Mouse (Mus musculus): ENCODE data around the gene Hsh2d.

The Hsh2d gene

DNA sequence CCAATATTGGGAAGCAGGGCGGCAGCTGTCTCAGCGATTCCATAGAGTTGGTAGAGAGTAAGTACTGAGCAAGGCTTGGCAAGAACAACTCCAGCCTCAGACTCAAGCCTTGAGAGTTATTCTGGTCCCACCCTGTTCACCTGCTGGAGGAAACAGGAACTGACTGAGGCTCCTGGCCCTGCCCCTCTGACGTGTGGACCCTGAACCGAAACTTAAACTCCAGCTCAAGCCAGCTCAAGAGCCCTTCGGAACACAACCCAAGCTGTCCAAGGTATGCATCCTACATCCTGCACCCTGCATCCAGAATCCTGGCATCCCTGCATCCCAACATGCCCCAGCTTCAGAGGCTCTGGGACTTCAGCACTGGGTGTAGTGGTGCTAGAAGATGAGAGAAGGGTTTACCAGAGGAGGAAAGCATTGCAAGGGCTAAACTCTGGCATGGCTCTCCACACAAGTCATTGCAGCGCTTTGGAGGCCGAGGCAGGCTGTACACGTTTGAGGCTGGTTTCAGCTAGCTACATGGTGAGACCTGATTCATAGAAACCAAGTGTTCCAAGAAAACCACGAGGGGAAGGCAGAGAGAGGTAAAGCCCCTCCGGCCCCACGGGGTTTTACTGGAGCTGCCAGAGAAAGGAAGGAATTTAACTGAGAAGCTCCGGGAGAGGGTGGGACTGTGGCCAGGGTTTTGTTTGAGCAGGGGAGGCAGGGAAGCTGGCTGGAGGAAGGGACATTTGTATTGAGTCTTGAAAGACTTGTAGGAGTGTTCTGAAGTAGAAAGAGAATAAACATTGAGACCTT lies at the start of gene Hsh2d:
TSS of gene Hsh2d (plus strand) at position 222 of the 798 bp plus-strand sequence.
- WGBS: 76% methylated on average over 12 of the region's 12 CpGs

DNA sequence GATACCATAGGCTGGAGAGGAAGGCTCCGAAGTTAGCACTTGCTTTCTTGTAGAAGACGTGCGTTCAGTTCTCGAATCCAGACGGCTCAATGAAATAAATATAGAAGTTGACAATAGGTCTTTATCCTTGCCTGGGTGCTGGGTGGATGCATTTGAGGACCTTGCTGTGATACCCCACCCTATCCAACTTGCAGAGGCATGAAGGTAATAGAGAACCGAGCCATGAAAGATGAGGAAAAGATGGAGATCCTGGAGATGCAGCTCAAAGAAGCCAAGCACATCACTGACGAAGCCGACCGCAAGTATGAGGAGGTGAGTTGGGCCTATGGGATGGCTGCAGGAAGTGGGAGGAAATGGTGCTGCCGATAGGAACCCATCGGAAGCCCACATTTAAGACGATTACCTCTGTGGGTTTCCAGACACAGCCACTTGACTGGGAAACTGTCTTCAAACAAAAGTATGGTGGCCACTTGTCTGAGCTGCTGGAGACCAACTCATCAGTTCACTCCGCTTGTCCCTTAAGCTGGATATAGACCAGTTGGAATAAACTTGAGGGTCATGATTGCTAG lies 46.1 kb upstream of the Hsh2d start:
- WGBS: 94% methylated on average over 13 of the region's 13 CpGs

DNA sequence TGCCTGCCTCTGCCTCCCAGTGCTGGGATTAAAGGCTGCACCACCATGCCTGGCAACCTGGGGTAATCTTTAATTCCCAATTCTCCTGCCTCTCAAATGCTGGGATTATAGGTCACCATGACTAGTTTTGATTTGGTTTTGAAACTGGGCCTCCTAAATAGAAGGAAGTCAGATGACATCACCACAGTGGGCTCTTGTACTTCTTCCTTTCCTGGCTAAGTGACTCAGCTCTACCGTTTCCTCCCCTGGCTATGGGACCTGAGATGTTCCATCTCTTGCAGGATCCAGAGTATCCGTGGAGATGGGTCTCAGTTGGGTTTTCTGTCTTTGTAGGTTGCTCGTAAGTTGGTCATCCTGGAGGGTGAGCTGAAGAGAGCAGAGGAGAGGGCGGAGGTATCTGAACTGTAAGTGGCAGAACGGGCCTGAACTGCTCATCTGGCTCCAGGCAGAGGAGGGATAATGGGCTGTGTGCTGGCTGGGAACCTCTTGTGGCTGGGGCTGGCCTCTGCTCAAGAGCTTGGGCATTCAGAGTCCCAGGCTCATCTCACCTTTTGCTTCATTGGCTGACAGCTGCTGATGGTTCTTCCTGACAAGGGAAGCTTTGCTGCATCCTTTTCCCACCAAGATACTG lies 45.0 kb upstream of the Hsh2d start:
- 88% methylated on average over 5 of the region's 5 CpGs for WGBS

DNA sequence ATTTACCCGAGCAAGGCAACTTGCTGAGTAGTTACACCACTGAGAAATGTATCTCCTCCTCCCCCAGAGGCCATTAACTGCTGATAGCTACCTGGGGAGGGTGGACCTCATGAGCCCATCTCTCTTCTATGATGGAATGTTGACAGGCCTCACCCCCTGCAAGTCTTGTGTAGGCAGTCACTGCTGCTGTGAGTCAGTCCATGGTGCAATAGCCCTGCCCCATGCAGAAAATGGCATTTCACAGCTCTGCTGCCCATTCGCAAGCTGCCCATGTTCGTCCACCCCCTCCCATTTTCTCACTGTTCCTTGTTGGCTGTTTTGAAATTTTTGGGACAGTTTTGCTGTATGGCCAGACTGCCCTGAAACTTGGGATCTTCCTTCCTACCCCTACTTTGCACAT lies 43.9 kb upstream of the Hsh2d start:
- 79% methylated on average over 3 of the region's 3 CpGs for WGBS

DNA sequence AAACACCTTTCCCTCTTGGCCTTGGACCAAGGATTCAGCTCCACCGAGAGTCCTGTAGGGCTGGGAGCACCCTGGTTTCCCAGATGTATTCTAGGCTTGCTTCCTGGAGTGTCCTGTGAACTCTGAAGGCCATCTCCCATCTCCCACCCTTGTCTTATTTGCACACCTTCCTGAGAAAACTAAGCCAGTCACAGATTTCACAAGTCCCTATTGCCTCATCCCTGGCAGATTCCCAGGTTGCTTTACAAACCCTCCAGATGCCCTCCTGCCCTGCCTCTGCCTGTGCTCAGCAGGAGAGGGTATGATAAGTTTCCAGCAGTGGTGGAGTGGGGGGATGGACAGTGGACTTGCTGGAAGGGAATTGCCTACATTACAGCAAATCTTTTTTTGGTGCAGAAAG lies 43.4 kb upstream of the Hsh2d start:
- WGBS: 53% methylated on average over 1 of the region's 1 CpGs

DNA sequence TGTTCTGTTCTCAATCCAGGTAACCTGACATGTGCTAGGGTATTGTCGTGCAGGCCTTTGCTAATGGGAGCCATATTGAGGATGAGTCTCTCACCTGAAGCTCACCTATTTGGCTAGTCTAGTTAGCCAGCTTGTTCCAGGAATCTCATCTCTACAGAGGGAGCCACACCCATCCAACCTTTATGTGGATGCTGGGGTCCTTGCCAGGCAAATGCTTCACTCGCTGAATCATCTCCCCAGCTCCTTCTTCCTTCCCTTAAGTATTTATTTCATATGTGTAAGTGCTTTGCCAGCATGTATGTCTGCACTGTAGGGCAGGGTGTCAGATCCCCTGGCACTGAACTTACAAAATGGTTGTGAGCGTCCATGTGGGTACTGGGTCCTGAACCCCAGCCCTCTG lies 42.9 kb upstream of the Hsh2d start:
- 82% methylated on average over 3 of the region's 3 CpGs for WGBS

DNA sequence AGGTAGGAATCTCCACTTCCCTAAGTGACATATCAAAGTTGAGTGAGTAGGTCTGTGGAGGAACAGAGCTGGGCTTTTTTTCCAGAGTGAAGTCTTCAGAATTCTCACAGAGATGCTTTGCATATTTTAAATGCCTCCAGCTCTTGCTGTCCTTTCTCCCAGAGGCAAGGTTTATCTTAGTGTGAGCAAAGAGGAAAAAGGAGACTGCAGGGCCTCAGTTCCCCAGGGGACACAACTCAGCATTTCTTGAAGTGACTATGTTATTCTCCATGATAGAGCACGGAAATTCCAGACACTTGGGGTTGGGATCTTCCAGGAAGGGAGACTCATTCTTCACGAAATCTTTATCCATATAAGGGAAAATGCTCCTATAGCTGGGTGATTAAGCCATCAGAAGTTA lies 42.2 kb upstream of the Hsh2d start:
- WGBS: 71% methylated on average over 2 of the region's 2 CpGs

DNA sequence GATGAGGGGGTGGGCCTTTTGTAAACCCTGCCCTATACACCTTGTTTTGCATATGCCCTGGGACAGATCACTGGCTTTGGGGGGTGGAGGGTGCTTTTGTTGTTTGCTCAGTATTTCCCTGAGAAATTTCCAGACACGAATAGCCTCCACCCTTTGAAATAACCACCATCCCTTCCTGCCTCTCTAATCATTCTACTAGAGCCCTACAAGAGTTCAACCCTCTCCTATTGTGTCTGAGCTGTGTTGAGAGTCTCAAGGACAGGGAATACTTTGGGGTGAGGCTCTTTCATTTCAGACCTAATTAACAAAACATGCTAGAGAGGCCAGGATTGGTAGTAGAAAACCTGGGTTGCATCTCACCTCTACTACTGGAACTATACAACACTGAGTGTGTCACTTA lies 40.4 kb upstream of the Hsh2d start:
- 83% methylated on average over 1 of the region's 1 CpGs for WGBS

DNA sequence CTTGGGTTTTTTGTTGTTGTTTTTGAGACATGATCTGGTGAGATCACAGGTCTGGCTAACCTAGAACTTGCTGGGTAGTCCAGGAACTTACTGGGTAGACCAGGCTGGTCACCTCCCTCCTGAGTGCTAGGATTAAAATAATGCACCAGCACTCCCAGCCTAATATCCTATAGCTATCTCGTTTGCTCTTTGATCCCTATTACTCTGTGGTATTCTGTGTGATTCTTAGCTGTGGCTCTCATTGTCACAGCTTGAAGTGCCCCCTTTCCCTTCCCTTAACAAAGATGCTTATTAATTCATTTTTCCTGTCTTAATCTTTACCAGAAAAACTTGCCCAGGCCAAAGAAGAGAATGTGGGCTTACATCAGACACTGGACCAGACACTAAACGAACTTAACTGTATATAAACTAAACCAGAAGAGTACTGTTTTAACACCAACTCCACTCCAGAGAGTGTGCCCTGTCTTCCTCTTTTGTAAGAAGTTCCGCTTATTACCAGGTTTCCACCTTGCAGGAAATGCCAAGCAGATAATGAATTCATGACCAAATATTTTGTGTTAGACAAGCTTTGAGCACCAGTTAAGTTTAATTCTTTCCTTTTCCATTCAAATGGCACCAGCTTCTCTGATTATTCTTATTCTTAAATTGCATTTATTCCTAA lies 37.9 kb upstream of the Hsh2d start:
- WGBS: 79% methylated on average over 3 of the region's 3 CpGs

DNA sequence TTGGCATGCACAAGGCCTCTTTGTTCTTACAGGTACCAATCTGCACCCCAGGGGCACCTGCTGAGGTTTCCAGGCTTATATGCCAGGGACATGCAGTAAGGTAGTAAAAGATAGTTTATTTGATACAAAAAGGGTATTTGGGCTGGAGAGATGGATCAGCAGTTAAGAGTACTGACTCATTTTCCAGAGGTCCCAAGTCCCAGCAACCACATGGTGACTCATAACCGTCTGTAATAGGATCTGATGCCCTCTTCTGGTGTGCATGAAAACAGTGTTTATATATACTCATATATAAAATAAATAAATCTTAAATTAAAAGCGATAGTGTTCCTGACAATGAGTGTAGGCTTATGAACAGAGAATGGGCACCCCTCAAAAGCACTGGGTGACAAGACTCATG lies 31.3 kb upstream of the Hsh2d start:
- 83% methylated on average over 2 of the region's 2 CpGs for WGBS

DNA sequence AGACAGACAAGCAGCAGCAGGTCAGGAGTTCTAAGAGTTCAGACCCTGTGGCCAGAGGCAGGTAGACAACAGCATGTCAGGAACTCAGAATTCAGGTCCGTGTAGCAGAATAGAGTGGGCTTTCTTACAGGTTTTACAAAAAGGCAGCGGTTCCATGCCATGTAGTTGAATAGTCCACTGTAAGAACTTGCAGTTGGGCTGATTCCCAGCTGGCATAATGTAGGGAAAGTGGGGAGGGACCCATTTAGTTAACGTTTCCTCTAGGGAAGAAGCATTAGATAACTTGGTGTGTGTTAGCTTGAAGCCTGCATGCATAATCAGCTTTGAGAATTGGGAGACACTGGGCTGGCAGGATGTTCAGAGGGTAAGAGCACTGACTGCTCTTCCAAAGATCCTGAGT lies 30.7 kb upstream of the Hsh2d start:
- WGBS: 49% methylated on average over 3 of the region's 3 CpGs

DNA sequence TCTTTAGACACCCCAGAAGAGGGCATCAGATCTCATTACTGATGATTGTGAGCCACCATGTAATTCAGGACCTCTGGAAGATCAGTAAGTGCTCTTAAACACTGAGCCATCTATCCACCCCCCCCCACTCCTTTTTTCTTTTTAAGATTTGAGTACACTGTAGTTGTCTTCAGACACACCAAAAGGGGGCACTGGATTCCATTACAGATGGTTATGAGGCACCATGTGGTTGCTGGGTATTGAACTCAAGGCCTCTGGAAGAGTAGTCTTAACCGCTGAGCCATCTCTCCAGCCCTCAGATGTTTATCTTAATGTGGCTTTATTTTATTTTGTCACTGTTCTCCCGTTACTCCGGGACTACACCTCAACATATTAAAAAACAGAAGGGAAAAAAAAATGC lies 29.4 kb upstream of the Hsh2d start:
- 53% methylated on average over 3 of the region's 3 CpGs for WGBS

DNA sequence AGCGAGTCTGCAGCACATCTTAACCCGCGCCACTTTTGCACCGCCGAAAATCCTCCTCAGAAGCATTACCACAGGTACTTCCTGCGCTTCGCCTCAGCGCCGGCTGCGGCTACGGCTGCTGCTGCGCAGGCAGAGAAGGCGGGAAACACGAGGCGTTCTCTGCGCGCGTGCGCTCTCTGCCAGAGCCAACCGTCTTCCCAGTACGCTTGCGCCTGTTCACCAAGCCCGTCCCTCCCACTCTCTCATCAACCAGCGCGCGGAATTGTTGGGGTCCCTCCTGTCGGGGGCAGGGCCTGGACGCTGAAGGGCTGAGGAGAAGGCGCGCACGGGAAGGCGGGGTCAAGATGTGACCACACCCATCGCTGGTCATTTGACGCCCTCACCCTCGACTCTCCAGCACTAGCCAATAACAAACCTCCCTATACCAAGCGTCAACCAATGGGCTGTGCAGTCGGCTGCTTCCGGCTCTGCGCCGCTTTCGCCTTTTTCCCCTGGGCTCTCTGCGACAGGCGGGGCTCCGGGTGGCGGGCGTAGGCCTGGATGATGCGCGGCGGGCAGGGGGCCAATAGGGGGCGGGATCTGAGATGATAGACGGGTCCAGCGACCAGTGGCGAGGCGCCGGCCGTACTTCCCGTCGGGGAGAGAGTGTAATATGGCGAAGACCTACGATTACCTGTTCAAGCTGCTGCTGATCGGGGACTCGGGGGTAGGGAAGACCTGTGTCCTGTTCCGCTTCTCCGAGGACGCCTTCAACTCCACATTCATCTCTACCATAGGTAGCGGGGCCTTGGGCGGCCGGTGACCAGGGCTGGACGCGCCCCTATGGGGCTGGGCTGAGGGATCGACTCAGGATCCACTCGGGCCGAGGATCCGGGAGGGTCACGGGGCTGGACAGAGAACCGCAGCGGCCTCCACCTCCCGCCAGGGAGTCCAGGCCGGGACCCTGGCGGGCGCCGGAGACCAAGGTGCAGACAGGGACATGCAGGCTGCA lies 28.4 kb upstream of the Hsh2d start, which contains the start of gene Rab8a:
TSS of gene Rab8a (plus strand) at position 494 of the 991 bp plus-strand sequence.
- under 1% methylated on average over 82 of the region's 82 CpGs for WGBS

DNA sequence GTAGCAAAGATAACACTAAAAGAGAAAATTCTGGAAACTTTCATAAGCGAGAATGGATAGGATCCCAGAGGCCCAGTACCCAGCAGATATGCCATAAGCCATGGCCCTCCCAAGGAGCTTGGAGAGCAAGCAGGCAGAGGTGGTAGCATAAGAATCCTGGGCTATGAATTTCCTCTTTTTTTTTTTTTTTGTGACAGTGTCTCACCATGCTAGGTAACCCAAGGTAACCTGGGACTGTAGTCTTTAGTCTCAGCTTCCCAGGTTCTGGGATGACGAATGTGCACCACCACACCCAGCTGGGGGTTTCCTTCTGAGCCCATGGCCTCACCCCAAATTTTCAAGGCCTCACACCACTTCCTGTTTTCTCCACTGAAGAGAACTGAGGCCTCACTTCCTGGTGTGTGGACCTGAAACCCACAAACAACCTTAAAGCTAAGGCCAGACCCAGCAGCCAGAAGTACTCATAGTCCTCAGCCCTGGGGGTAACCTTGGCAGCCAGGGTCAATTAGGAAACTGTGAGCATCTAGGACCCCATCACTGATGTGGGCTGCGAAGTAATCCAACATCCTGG lies 20.3 kb upstream of the Hsh2d start:
- 88% methylated on average over 3 of the region's 3 CpGs for WGBS

DNA sequence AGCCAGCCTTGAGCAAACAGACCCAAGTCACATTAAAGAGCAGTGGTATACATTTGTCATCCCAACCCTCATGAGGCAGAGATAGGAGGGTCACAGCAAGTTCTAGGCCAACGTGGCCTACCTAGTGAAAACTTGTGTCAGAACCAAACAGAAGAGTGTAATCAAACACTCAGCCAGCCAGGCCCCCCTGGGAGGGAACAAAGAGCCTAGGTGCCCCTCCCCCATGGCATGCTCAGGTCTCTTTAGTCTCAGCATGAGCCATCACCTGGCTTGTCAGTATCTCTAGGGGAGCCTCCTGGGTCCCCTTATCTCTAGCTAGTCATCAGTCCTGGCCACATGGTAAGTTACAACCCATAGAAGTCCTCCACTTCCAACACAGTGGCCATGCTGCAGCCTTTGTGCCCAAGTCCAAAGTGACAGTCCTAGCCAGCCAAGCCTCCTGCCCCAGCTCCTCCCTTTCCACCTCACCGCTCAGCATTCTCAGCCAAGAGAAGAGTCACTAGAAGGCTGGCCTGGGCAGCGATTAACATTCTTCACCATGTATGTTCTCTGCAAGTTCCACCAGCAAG lies 19.7 kb upstream of the Hsh2d start:
- WGBS: 94% methylated on average over 3 of the region's 3 CpGs

DNA sequence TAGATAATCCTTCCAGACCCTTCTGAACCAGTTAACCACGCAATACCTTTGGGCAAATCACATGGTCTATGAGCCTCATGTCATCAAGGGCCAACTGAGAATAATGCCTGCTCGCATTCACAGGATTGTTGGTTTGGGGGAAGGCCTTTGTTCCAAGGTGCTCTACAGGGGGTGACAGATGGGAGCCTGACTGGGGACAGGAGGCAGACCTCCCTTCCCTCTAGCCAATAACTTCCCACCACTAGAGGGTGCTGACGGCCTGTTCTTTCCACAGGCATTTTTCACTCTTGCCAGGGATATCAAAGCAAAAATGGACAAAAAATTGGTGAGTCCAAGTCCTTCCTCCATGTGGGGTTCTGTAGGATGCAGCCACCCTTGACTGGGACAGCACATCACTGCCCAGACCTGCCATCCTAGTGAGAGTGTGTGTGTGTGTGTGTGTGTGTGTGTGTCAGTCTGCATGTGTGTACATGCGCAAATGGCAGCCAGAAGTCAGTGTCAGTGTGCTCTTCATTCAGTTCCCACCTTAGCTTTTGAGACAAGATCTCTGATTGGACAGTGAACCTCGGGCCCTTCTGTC lies 12.0 kb upstream of the Hsh2d start:
- WGBS: 58% methylated on average over 5 of the region's 5 CpGs

DNA sequence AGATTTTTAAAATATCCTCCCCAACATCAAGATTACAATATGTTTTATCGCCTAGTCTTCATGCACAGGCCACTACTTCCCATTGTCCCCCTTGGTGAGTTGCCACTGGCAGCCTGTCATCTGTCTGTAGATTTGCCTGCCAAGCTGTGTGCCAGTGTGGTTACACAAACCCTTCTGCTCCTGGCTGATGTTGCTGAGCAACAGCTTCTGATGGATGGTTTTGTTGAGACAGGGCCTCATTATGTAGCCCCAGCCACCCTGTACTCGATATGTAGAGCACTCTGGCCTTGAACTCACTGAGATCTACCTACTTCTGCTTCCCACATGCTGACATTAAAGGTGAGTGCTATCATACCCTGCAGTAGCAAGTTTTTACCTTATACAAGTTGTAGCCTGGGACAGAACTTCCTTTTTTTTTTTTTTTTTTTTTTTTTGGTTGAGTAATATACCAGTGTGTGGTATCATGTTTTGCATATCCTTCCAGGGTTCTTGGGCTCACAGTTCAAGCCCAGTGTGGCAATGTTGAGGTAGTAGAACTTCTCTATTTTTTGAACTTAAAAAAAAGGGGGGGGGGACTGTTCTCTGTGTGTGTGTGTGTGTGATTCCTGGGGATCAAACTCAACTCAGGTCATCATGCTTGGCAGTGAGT lies 5.8 kb upstream of the Hsh2d start:
- 45% methylated on average over 2 of the region's 2 CpGs for WGBS

DNA sequence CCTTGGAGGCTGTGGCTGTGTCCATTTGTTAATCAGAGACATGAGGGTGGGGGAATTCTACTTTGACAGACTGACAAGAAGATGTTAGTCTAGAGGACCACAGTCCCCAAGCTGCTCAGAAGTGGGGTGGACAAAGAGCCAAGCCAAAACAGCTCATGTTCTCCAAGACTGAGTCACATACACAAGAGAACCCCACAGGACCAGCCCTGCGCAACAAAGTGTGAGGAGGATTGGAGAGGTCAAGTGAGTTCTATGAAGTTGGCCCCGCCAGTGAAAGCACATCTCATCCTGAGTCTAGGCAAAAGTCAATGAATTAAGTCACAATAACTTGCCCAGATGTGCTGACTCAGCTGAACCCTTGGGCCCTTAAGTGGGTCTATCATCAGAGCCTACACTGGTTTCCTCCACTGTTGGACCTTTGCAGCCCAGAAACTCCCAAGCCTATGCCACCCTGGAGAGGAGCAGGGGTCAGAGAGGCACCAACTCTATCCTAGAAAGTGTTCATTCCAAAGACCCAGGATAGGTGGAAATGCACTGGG lies 1.6 kb upstream of the Hsh2d start:
- 87% methylated on average over 2 of the region's 2 CpGs for WGBS

DNA sequence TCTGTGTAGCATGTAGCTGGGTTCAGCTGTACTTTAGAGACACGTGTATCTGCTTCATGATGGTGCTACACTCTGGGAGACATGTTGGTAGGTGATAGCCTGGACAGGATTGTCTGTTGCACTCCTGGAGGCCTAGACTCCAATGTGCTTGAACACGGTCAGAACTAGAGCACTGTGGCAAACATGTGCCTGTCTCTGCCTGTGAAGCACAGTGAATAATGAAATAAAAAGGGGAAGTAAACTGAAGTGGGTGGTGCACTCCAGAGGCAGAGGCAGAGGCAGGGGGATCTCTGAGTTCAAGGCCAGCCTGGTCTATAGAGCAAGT lies 739 bp downstream of the Hsh2d start:
- WGBS: 86% methylated on average over 2 of the region's 2 CpGs

DNA sequence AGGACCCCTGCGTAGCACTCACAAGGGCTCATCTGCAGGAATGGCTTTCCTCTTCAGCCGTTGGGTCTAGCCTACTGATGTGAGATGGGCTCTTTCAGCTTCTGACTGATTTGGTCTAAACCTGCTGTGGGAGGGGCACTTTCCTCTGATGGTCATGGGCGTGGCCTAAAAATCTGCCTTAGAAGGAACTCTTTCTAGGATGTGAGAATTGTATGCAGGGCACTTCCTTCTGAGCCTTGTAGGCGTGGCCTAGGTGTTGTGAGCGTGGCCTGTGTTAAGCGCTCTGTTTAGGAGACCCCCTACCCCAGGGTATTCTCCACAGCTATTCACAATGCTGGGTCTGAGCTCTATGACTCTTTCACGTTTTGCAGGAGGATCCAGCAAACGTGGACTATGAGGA lies 8.6 kb downstream of the Hsh2d start:
- WGBS: 76% methylated on average over 8 of the region's 8 CpGs

Measured in cerebral cortex, adult 2 months (tissue).